Mouse (Mus musculus): ENCODE data around the gene Cabs1. TPM values are rescaled to one million over a fixed set of nuclear protein-coding genes. Genes with fewer than 3 reads are reported as not detected.

Gene Cabs1
- polyA plus RNA-seq (2021; fragmentation: Nextera tagmentation), result not detected in 2 replicates
- long read RNA-seq, experiment 1, result 0 reads
- long read RNA-seq, experiment 2, result 0 reads

DNA sequence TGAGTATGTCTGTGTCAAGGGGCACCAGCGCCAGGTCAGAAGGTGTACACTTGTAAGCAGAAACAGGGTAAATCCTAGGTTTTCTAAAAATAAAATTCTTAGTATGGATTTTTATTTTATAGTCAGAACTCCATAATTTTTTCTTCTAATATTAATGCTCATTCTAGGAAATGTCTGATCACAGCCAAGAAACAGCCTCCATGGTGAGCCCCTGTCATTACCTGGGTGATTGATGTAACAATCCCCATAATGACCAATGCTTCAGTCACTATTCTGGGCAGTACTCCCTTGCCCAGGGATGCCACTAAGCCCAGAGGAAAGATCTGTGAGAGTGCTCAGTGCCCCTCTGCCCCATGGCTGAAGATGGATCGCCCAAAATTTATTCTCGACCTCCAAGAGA lies at the start of gene Cabs1:
Cabs1 (plus strand) TSS at position 301 of the 400 bp plus-strand sequence.

DNA sequence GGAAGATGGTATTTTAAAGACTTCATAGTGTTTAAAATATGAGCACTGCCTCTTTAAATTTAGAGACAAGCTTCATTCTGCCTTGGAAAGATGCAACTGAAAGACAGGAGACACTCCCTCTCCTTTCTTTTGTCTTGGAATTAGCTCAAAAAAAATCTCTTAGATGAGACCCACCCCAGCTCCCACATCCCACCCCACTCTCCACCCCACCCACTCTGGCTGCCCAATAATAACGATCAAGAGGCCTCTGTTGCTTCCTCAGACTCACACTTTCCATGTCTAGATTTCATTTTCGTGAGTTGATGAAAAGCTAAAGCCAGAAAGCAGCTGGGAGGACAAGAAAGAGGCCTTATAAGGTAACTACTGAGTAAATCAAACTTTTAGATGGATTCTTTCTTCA lies 10.0 kb upstream of the Cabs1 start, which contains the start of the genes 2310003L06Rik and Gm28434:
2310003L06Rik (plus strand) TSS at position 259 of the 400 bp plus-strand sequence.
Gm28434 (plus strand) TSS at position 317 of the 400 bp plus-strand sequence.

DNA sequence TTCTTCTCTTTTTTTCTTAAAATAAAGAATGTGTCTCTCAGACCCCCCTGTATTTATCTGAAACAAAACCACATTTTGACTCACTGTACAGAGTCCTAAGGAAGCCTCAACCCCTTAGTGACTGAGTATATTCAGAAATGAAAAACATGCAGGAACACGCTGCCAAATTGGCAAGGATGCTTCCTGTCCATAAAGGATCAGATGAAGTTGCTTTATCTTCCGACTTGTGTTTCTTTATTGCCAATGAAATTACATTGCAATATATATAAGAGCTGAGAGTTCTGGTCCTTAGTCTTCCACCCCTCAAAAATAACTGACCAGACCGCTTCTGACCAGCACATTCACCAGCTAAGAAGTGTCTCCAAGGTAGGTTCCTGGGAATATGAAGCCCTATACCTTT lies 23.0 kb downstream of the Cabs1 start, which contains the start of gene Smr3a:
Smr3a (plus strand) TSS at position 301 of the 400 bp plus-strand sequence.

Other genes with a start within 250 kb of the Cabs1 start
- not detected in 2 replicates for gene Csn1s2a, start 204.9 kb upstream of the Cabs1 start, polyA plus RNA-seq (2021; fragmentation: Nextera tagmentation)
- not detected in 2 replicates for gene Csn1s2b, start 171.4 kb upstream of the Cabs1 start, polyA plus RNA-seq (2021; fragmentation: Nextera tagmentation)
- gene Prr27, start 153.8 kb upstream of the Cabs1 start, polyA plus RNA-seq (2021; fragmentation: Nextera tagmentation), result not detected in 2 replicates
- not detected in 2 replicates for gene Odam, start 94.4 kb upstream of the Cabs1 start, polyA plus RNA-seq (2021; fragmentation: Nextera tagmentation)
- gene Csn3, start 53.9 kb upstream of the Cabs1 start, polyA plus RNA-seq (2021; fragmentation: Nextera tagmentation), result not detected in 2 replicates
- gene 2310003L06Rik, start 10.0 kb upstream of the Cabs1 start, polyA plus RNA-seq (2021; fragmentation: Nextera tagmentation), result 0.11 and 0.12 TPM in 2 replicates
- gene Gm28434, start 9.9 kb upstream of the Cabs1 start, polyA plus RNA-seq (2021; fragmentation: Nextera tagmentation), result not detected in 2 replicates
- gene Smr3a, start 23.1 kb downstream of the Cabs1 start, polyA plus RNA-seq (2021; fragmentation: Nextera tagmentation), result not detected in 2 replicates
- not detected in 2 replicates for gene Smr2, start 107.1 kb downstream of the Cabs1 start, polyA plus RNA-seq (2021; fragmentation: Nextera tagmentation)
- gene Gm11116, start 132.1 kb downstream of the Cabs1 start, polyA plus RNA-seq (2021; fragmentation: Nextera tagmentation), result not detected in 2 replicates
- not detected in 2 replicates for gene Gm11115, start 174.7 kb downstream of the Cabs1 start, polyA plus RNA-seq (2021; fragmentation: Nextera tagmentation)